8 mouse cellular contexts compared by ENCODE assay signal in the genomic region with DNA sequence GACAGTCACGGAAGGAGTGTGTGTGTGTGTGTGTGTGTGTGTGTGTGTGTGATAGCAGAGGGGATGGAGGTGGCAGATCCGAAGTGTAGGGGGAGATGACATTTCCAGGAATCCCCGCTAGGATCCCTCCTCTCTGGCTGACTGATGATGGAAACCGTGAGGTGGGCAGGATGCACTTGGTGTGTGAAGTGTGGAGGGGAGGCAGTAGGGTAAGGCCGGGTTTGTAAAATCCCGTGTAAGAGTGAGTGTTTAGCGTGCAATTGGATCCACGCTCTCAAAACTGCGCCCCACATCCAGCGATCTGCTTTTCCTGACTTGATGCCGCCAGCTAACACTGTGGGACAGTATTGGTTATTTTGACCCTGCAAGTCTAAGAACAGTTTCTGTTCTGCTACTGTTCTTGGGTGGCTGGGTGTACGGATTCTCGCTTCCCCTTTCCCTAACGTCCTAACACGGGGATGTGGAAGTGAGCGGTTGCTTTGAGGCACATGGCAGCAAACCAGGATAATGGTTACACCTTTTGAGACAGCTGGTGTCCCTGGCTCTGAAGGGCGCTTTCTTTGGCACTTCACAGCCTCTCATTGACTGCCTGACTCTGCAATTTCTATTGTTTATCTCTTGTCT. TPM values are rescaled to one million over a fixed set of nuclear protein-coding genes. Genes with fewer than 3 reads are reported as not detected.
A peak's percentile ranks its signal among the peaks of the same experiment; 100 is the strongest.
DNase-seq lines count a peak whose midpoint lies in the region; ATAC-seq and TF ChIP-seq lines count a peak whose summit lies in the region.

No protein-coding gene starts in this region.

- peak; percentile 24 for ATAC-seq in CD4-positive, CD25-positive, alpha-beta regulatory T cell, adult 4 months
- no peak for ATAC-seq in embryonic facial prominence, embryonic 12.5 days (ENCODE audit: insufficient number of reproducible peaks, insufficient read depth, low FRiP score, low TSS enrichment)
- ATAC-seq in hindbrain, embryonic 12.5 days (ENCODE audit: low FRiP score): no peak

- 2% methylated on average over 17 of the region's 17 CpGs for WGBS in embryonic facial prominence, embryonic 12.5 days
- WGBS in hindbrain, embryonic 12.5 days: under 1% methylated on average over 16 of the region's 17 CpGs
- WGBS in lung, adult 2 months: 2% methylated on average over 17 of the region's 17 CpGs

- DNase-seq in adrenal gland, adult 2 months: peak; percentile 9
- no peak for DNase-seq in adrenal gland, adult 18-20 months (ENCODE audit: low spot score in 2 of 2)
- DNase-seq in lung, adult 2 months: peak; percentile 11
- peak; percentile 20 for DNase-seq in skeletal muscle tissue, adult 2 months (ENCODE audit: low read depth, low spot score)
- DNase-seq in adrenal gland, adult 8-10 months: no peak

- peak overlapping the region; percentile 61 for H3K4me3 ChIP-seq in embryonic facial prominence, embryonic 12.5 days
- peak overlapping the region; percentile 62 for H3K4me3 ChIP-seq in hindbrain, embryonic 12.5 days
- peak overlapping the region; percentile 83 for H3K4me3 ChIP-seq in lung, adult 2 months (replicated peaks; ENCODE audit: extremely low read depth, low read depth, low read length)

- no peaks in the 10 kb centered on the region for H3K9me3 ChIP-seq in embryonic facial prominence, embryonic 12.5 days
- no peaks in the 10 kb centered on the region for H3K9me3 ChIP-seq in hindbrain, embryonic 12.5 days (replicated peaks)

- H3K27ac ChIP-seq in embryonic facial prominence, embryonic 12.5 days: no peak overlapping the region
- peak overlapping the region; percentile 94 for H3K27ac ChIP-seq in hindbrain, embryonic 12.5 days

- no peaks in the 10 kb centered on the region for H3K36me3 ChIP-seq in embryonic facial prominence, embryonic 12.5 days
- H3K36me3 ChIP-seq in hindbrain, embryonic 12.5 days: no peaks in the 10 kb centered on the region

- H3K4me1 ChIP-seq in embryonic facial prominence, embryonic 12.5 days: peaks cover 5% of the 10 kb centered on the region; the same call in 1 of the 2 replicates
- peaks cover 20% of the 10 kb centered on the region; the same call in 1 of the 2 replicates for H3K4me1 ChIP-seq in hindbrain, embryonic 12.5 days
- peaks cover 6% of the 10 kb centered on the region for H3K4me1 ChIP-seq in lung, adult 2 months (ENCODE audit: control insufficient read depth, insufficient read depth, low read length)

- peaks cover 23% of the 10 kb centered on the region for H3K27me3 ChIP-seq in embryonic facial prominence, embryonic 12.5 days
- no peaks in the 10 kb centered on the region; the same call in 1 of the 2 replicates for H3K27me3 ChIP-seq in hindbrain, embryonic 12.5 days

- H3K9ac ChIP-seq in embryonic facial prominence, embryonic 12.5 days: peak overlapping the region; percentile 62
- peak overlapping the region; percentile 79 for H3K9ac ChIP-seq in hindbrain, embryonic 12.5 days

- TF ChIP-seq POLR2A in lung, adult 2 months (IDR thresholded peaks at IDR 0.05; ENCODE audit: borderline replicate concordance, extremely low read depth, low read depth, low read length): no peak

- TF ChIP-seq CTCF in lung, adult 2 months (IDR thresholded peaks at IDR 0.05; ENCODE audit: insufficient read depth, low read length): no peak

- H3K4me2 ChIP-seq in embryonic facial prominence, embryonic 12.5 days (replicated peaks): peak overlapping the region; percentile 87
- H3K4me2 ChIP-seq in hindbrain, embryonic 12.5 days (replicated peaks): peak overlapping the region; percentile 73

RNA-seq across cellular contexts. Expression of a gene that starts 0.7 kb away (rescaled TPM):
- total RNA-seq in adrenal gland, adult 2 months (2021): 1 to 10 TPM; 3.5 to 4.6 TPM
- polyA plus RNA-seq in adrenal gland, adult 2 months (2012; rRNA removed): 2.0 and 3.9 TPM in 2 replicates
- total RNA-seq in adrenal gland, adult 18-20 months (2021): 1 to 10 TPM; 3.4 to 5.1 TPM
- polyA plus RNA-seq in CD4-positive, CD25-positive, alpha-beta regulatory T cell, adult 4 months (2017; shearing (Covaris generic)): not detected
- 0.73 and 0.96 TPM in 2 replicates for polyA plus RNA-seq in embryonic facial prominence, embryonic 12.5 days (2016; fragmentation: Nextera tagmentation; extraction: Ambion mirVana)
- polyA plus RNA-seq in hindbrain, embryonic 12.5 days (2016; fragmentation: Nextera tagmentation; extraction: Ambion mirVana): 6.0 and 7.1 TPM in 2 replicates
- polyA plus RNA-seq in lung, adult 2 months (2012; rRNA removed): 4.2 and 4.3 TPM in 2 replicates
- total RNA-seq in adrenal gland, adult 8-10 months (2022): 1 to 10 TPM; 4.4 to 7.5 (median 5.3) TPM

Comparison
In these comparisons a context has a peak if more than half of its experiments do, and no peak if none do; other contexts are left out.
1. DNase-seq: peak in adrenal gland, adult 2 months (single experiment), lung, adult 2 months (single experiment) and skeletal muscle tissue, adult 2 months (single experiment); none in adrenal gland, adult 18-20 months (0 of 2) and adrenal gland, adult 8-10 months (single experiment).
2. Peak in every context shown above with its lines, with median percentiles within 50 percentile points of each other: H3K4me3 ChIP-seq.